Mouse (Mus musculus): ENCODE measurements around the gene Tmem30a. TPM values are rescaled to one million over a fixed set of nuclear protein-coding genes. Genes with fewer than 3 reads are reported as not detected.

Gene Tmem30a
- polyA plus RNA-seq (2017; shearing (Covaris generic)): 41.2 TPM

GRCm38 (mm10) chr9:79792841-79793835 is at the start of gene Tmem30a:
Gene Tmem30a (minus strand): TSS chr9:79793507.

GRCm38 (mm10) chr9:79759385-79760005 is 33.8 kb downstream of the Tmem30a start, which contains the start of gene Cox7a2:
Gene Cox7a2 (minus strand): TSS chr9:79759878.

Other genes with a start within 250 kb of the Tmem30a start
- gene Col12a1, start 74.7 kb downstream of the Tmem30a start, polyA plus RNA-seq (2017; shearing (Covaris generic)): 0.06 TPM
- 305 TPM for gene Cox7a2, start 33.6 kb downstream of the Tmem30a start, polyA plus RNA-seq (2017; shearing (Covaris generic))
- 0.60 TPM for gene Filip1, start 219.3 kb upstream of the Tmem30a start, polyA plus RNA-seq (2017; shearing (Covaris generic))